Mouse (Mus musculus): Measurements from ENCODE around the gene Spats2l. TPM values are rescaled to one million over a fixed set of nuclear protein-coding genes. Genes with fewer than 3 reads are reported as not detected.
A peak's percentile ranks its signal among the peaks of the same experiment; 100 is the strongest.

The Spats2l gene
- total and polyA plus RNA-seq, 3 experiments = 5.1 to 7.2 (median 6.1) TPM

GRCm38 (mm10) chr1:57857799-57858198 is 83.8 kb downstream of the Spats2l start:
- H3K27me3 ChIP-seq (ENCODE audit: control insufficient read depth, insufficient read depth, low read length) = no peaks in the 10 kb centered on the region
- no peaks in the 10 kb centered on the region for H3K79me2 ChIP-seq (replicated peaks; ENCODE audit: control insufficient read depth, insufficient read depth, low read length)
- no peak overlapping the region for H3K27ac ChIP-seq
- 81% methylated on average over 5 of the region's 5 CpGs for WGBS
- DNase-seq = no peak
- intact Hi-C loops (cut with DNase I) = loop anchor here (10.0 kb wide), 1 partner anchor 177 kb away; no protein-coding TSS in a partner anchor
- peaks cover 2% of the 10 kb centered on the region; the same call in 1 of the 2 replicates for H3K36me3 ChIP-seq (ENCODE audit: control insufficient read depth, insufficient read depth, low read length)
- no peak overlapping the region for H3K4me3 ChIP-seq
- no peak overlapping the region for H3K9ac ChIP-seq (ENCODE audit: low read depth, low read length)
- H3K4me1 ChIP-seq (ENCODE audit: control insufficient read depth, insufficient read depth, low read length) = peaks cover 4% of the 10 kb centered on the region
- TF ChIP-seq EP300 (IDR thresholded peaks at IDR 0.05; ENCODE audit: insufficient read depth, low read depth, low read length) (no peak), CTCF (IDR thresholded peaks at IDR 0.05) (no peak)

GRCm38 (mm10) chr1:57862024-57862423 is 88.1 kb downstream of the Spats2l start:
- no peaks in the 10 kb centered on the region for H3K4me1 ChIP-seq (ENCODE audit: control insufficient read depth, insufficient read depth, low read length)
- H3K36me3 ChIP-seq (ENCODE audit: control insufficient read depth, insufficient read depth, low read length) = no peaks in the 10 kb centered on the region
- H3K9ac ChIP-seq (ENCODE audit: low read depth, low read length) = no peak overlapping the region
- DNase-seq = no peak
- intact Hi-C loops (cut with DNase I) = no loop called here
- H3K79me2 ChIP-seq (replicated peaks; ENCODE audit: control insufficient read depth, insufficient read depth, low read length) = no peaks in the 10 kb centered on the region
- H3K4me3 ChIP-seq = no peak overlapping the region
- H3K27ac ChIP-seq = no peak overlapping the region
- no peaks in the 10 kb centered on the region for H3K27me3 ChIP-seq (ENCODE audit: control insufficient read depth, insufficient read depth, low read length)
- TF ChIP-seq POLR2A (IDR thresholded peaks at IDR 0.05; ENCODE audit: insufficient read depth, low read depth, low read length) (no peak), EP300 (IDR thresholded peaks at IDR 0.05; ENCODE audit: insufficient read depth, low read depth, low read length) (no peak), CTCF (IDR thresholded peaks at IDR 0.05) (no peak)
- 77% methylated on average over 4 of the region's 4 CpGs for WGBS

GRCm38 (mm10) chr1:57868651-57869050 is 94.7 kb downstream of the Spats2l start:
- intact Hi-C loops (cut with DNase I) = no loop called here
- Histone ChIP-seq H3K4me1 (ENCODE audit: control insufficient read depth, insufficient read depth, low read length) (no peaks in the 10 kb centered on the region; the same call in 1 of the 2 replicates), H3K27me3 (ENCODE audit: control insufficient read depth, insufficient read depth, low read length) (no peaks in the 10 kb centered on the region), H3K27ac (no peak overlapping the region), H3K4me3 (no peak overlapping the region), H3K79me2 (replicated peaks; ENCODE audit: control insufficient read depth, insufficient read depth, low read length) (no peaks in the 10 kb centered on the region), H3K9ac (ENCODE audit: low read depth, low read length) (no peak overlapping the region), H3K36me3 (ENCODE audit: control insufficient read depth, insufficient read depth, low read length) (no peaks in the 10 kb centered on the region)
- peak in 1 of 2 experiments; percentile 26 for DNase-seq
- 31% methylated on average over 13 of the region's 13 CpGs for WGBS
- TF ChIP-seq EP300 (IDR thresholded peaks at IDR 0.05; ENCODE audit: insufficient read depth, low read depth, low read length) (no peak), CTCF (IDR thresholded peaks at IDR 0.05) (no peak), POLR2A (IDR thresholded peaks at IDR 0.05; ENCODE audit: insufficient read depth, low read depth, low read length) (no peak)

GRCm38 (mm10) chr1:57872006-57872405 is 98.0 kb downstream of the Spats2l start:
- intact Hi-C loops (cut with DNase I) = no loop called here
- no peaks in the 10 kb centered on the region for H3K27me3 ChIP-seq (ENCODE audit: control insufficient read depth, insufficient read depth, low read length)
- no peak for TF ChIP-seq CTCF (IDR thresholded peaks at IDR 0.05)
- no peak for TF ChIP-seq POLR2A (IDR thresholded peaks at IDR 0.05; ENCODE audit: insufficient read depth, low read depth, low read length)
- no peak for TF ChIP-seq EP300 (IDR thresholded peaks at IDR 0.05; ENCODE audit: insufficient read depth, low read depth, low read length)
- no peak overlapping the region for H3K9ac ChIP-seq (ENCODE audit: low read depth, low read length)
- no peak for DNase-seq
- WGBS = 54% methylated on average over 3 of the region's 3 CpGs
- no peak overlapping the region for H3K4me3 ChIP-seq
- no peaks in the 10 kb centered on the region; the same call in 1 of the 2 replicates for H3K4me1 ChIP-seq (ENCODE audit: control insufficient read depth, insufficient read depth, low read length)
- no peaks in the 10 kb centered on the region for H3K79me2 ChIP-seq (replicated peaks; ENCODE audit: control insufficient read depth, insufficient read depth, low read length)
- no peaks in the 10 kb centered on the region for H3K36me3 ChIP-seq (ENCODE audit: control insufficient read depth, insufficient read depth, low read length)
- no peak overlapping the region for H3K27ac ChIP-seq

- Histone ChIP-seq H3K4me1 (ENCODE audit: control insufficient read depth, insufficient read depth, low read length) (no peaks in the 10 kb centered on the region), H3K36me3 (ENCODE audit: control insufficient read depth, insufficient read depth, low read length) (no peaks in the 10 kb centered on the region), H3K27ac (no peak overlapping the region), H3K27me3 (ENCODE audit: control insufficient read depth, insufficient read depth, low read length) (no peaks in the 10 kb centered on the region), H3K79me2 (replicated peaks; ENCODE audit: control insufficient read depth, insufficient read depth, low read length) (no peaks in the 10 kb centered on the region), H3K9ac (ENCODE audit: low read depth, low read length) (no peak overlapping the region), H3K4me3 (no peak overlapping the region)
- intact Hi-C loops (cut with DNase I) = no loop called here
- DNase-seq = no peak
- 82% methylated on average over 7 of the region's 7 CpGs for WGBS
- TF ChIP-seq EP300 (IDR thresholded peaks at IDR 0.05; ENCODE audit: insufficient read depth, low read depth, low read length) (no peak), CTCF (IDR thresholded peaks at IDR 0.05) (no peak), POLR2A (IDR thresholded peaks at IDR 0.05; ENCODE audit: insufficient read depth, low read depth, low read length) (no peak)
These were observed 100.0 kb downstream of the Spats2l start for GRCm38 (mm10) chr1:57873996-57874395.

GRCm38 (mm10) chr1:57875109-57875508 is 101.1 kb downstream of the Spats2l start:
- H3K9ac ChIP-seq (ENCODE audit: low read depth, low read length) = no peak overlapping the region
- WGBS = 71% methylated on average over 6 of the region's 6 CpGs
- H3K4me1 ChIP-seq (ENCODE audit: control insufficient read depth, insufficient read depth, low read length) = no peaks in the 10 kb centered on the region
- H3K36me3 ChIP-seq (ENCODE audit: control insufficient read depth, insufficient read depth, low read length) = no peaks in the 10 kb centered on the region
- no peak overlapping the region for H3K27ac ChIP-seq
- H3K4me3 ChIP-seq = no peak overlapping the region
- H3K27me3 ChIP-seq (ENCODE audit: control insufficient read depth, insufficient read depth, low read length) = no peaks in the 10 kb centered on the region
- intact Hi-C loops (cut with DNase I) = no loop called here
- no peak for TF ChIP-seq EP300 (IDR thresholded peaks at IDR 0.05; ENCODE audit: insufficient read depth, low read depth, low read length)
- no peak for TF ChIP-seq POLR2A (IDR thresholded peaks at IDR 0.05; ENCODE audit: insufficient read depth, low read depth, low read length)
- no peak for TF ChIP-seq CTCF (IDR thresholded peaks at IDR 0.05)
- H3K79me2 ChIP-seq (replicated peaks; ENCODE audit: control insufficient read depth, insufficient read depth, low read length) = no peaks in the 10 kb centered on the region
- no peak for DNase-seq
